Mouse (Mus musculus) midbrain, embryonic 13.5 days (tissue): Measurements from ENCODE around the gene Prpf3. TPM values are rescaled to one million over a fixed set of nuclear protein-coding genes. Genes with fewer than 3 reads are reported as not detected.
"Not testable (repeated sequence)": the region's sequence is repeated elsewhere in the genome, so short reads cannot be mapped to it uniquely, and the experiment has no call there.

Experiments
- ATAC-seq: fragments of 200-750 bp; cut with Nextera tagmentation; 2 replicates; pipeline ENCODE4 v1.8.0; 2017; ENCODE audit warnings: mild to moderate bottlenecking, moderate TSS enrichment, moderate library complexity
- H3K27ac ChIP-seq: fragments of 300-500 bp; sonication (generic); 2 replicates; pipeline ENCODE4 v1.5.1; 2015; ENCODE audit warnings: inconsistent platforms, mild to moderate bottlenecking, moderate library complexity
- H3K27me3 ChIP-seq: fragments of 300-500 bp; sonication (generic); 2 replicates; pipeline ENCODE4 v1.6.1; 2015; ENCODE audit warnings: mild to moderate bottlenecking, inconsistent platforms
- H3K36me3 ChIP-seq: fragments of 300-500 bp; sonication (generic); 2 replicates; pipeline ENCODE4 v1.6.1; 2015; ENCODE audit warnings: mild to moderate bottlenecking, inconsistent platforms
- H3K4me1 ChIP-seq: fragments of 300-500 bp; sonication (generic); replicated peaks from 2 replicates; pipeline ENCODE4 v1.6.1; 2015; ENCODE audit warnings: inconsistent platforms
- H3K4me2 ChIP-seq: fragments of 300-500 bp; sonication (generic); replicated peaks from 2 replicates; pipeline ENCODE4 v1.6.1; 2015; ENCODE audit warnings: moderate library complexity, mild to moderate bottlenecking, inconsistent platforms
- H3K4me3 ChIP-seq: fragments of 300-500 bp; sonication (generic); replicated peaks from 2 replicates; pipeline ENCODE4 v1.5.1; 2015; ENCODE audit warnings: mild to moderate bottlenecking, inconsistent platforms
- H3K9ac ChIP-seq: fragments of 300-500 bp; sonication (generic); replicated peaks from 2 replicates; pipeline ENCODE4 v1.6.1; 2015; ENCODE audit warnings: mild to moderate bottlenecking, inconsistent platforms
- H3K9me3 ChIP-seq: fragments of 300-500 bp; sonication (generic); 2 replicates; pipeline ENCODE4 v1.6.1; 2016; ENCODE audit warnings: mild to moderate bottlenecking, inconsistent platforms
- WGBS: fragments of 180-500 bp; shearing (Covaris S2); methylation state at CpG from one replicate; pipeline ENCODE4 v1.1.7; 2015; 5-methylcytosine and 5-hydroxymethylcytosine counted together
- polyA plus RNA-seq: library from polyadenylated mRNA; unstranded; fragments of >200 nt; fragmentation: Nextera tagmentation; extraction: Ambion mirVana; gene quantifications from 2 replicates; pipeline ENCODE4 v1.2.1, GENCODE M21; 2015

Gene Prpf3
- polyA plus RNA-seq, 1 experiment from 2014 or later = 39.5 TPM

GRCm38 (mm10) chr3:95871392-95871867 is 15.7 kb upstream of the Prpf3 start, which contains the start of gene Mrps21:
TSS of gene Mrps21 (minus strand) at chr3:95871519.
- H3K27ac ChIP-seq = peak within 1 kb of the TSS; percentile 77
- H3K4me1 ChIP-seq = peaks cover 25% of the 10 kb centered on the region
- peaks cover 29% of the 10 kb centered on the region for H3K36me3 ChIP-seq
- WGBS = under 1% methylated on average over 33 of the region's 33 CpGs
- peak within 1 kb of the TSS; percentile 74 for H3K4me3 ChIP-seq
- peak; percentile 96 for ATAC-seq
- H3K4me2 ChIP-seq = peak within 1 kb of the TSS; percentile 88
- no peaks in the 10 kb centered on the region for H3K27me3 ChIP-seq
- peak within 1 kb of the TSS; percentile 80 for H3K9ac ChIP-seq
- no peaks in the 10 kb centered on the region for H3K9me3 ChIP-seq

- H3K27me3 ChIP-seq = no peaks in the 10 kb centered on the region
- peak overlapping the region; percentile 80 for H3K9ac ChIP-seq
- no peaks in the 10 kb centered on the region for H3K9me3 ChIP-seq
- H3K36me3 ChIP-seq = peaks cover 29% of the 10 kb centered on the region
- peak overlapping the region; percentile 77 for H3K27ac ChIP-seq
- ATAC-seq = peak; percentile 67
- peaks cover 25% of the 10 kb centered on the region for H3K4me1 ChIP-seq
- WGBS = 9% methylated on average over 15 of the region's 15 CpGs
- peak overlapping the region; percentile 88 for H3K4me2 ChIP-seq
- peak overlapping the region; percentile 74 for H3K4me3 ChIP-seq
Observed at GRCm38 (mm10) chr3:95870976-95871375, 15.3 kb upstream of the Prpf3 start.

- Histone ChIP-seq H3K4me1 (peaks cover 21% of the 10 kb centered on the region), H3K9ac (no peak overlapping the region), H3K36me3 (peaks cover 56% of the 10 kb centered on the region), H3K27ac (no peak overlapping the region), H3K27me3 (no peaks in the 10 kb centered on the region), H3K4me2 (no peak overlapping the region), H3K4me3 (no peak overlapping the region), H3K9me3 (no peaks in the 10 kb centered on the region)
- ATAC-seq = no peak
- WGBS = 95% methylated on average over 2 of the region's 2 CpGs
Observed at GRCm38 (mm10) chr3:95867408-95867807, 11.7 kb upstream of the Prpf3 start.

GRCm38 (mm10) chr3:95866071-95866470 is 10.4 kb upstream of the Prpf3 start:
- Histone ChIP-seq H3K9ac (no peak overlapping the region), H3K4me2 (no peak overlapping the region), H3K4me1 (peaks cover 15% of the 10 kb centered on the region), H3K4me3 (no peak overlapping the region), H3K9me3 (no peaks in the 10 kb centered on the region), H3K36me3 (peaks cover 62% of the 10 kb centered on the region), H3K27me3 (no peaks in the 10 kb centered on the region), H3K27ac (no peak overlapping the region)
- ATAC-seq = no peak
- WGBS = 92% methylated on average over 5 of the region's 5 CpGs

- H3K9me3 ChIP-seq = no peaks in the 10 kb centered on the region
- H3K27ac ChIP-seq = no peak overlapping the region
- H3K27me3 ChIP-seq = no peaks in the 10 kb centered on the region
- H3K36me3 ChIP-seq = peaks cover 62% of the 10 kb centered on the region
- 91% methylated on average over 20 of the region's 20 CpGs for WGBS
- no peak overlapping the region for H3K4me2 ChIP-seq
- no peak overlapping the region for H3K4me3 ChIP-seq
- H3K9ac ChIP-seq = no peak overlapping the region
- peaks cover 10% of the 10 kb centered on the region for H3K4me1 ChIP-seq
- no peak for ATAC-seq
Observed at GRCm38 (mm10) chr3:95865571-95865970, 9.9 kb upstream of the Prpf3 start.

GRCm38 (mm10) chr3:95865050-95865449 is 9.4 kb upstream of the Prpf3 start:
- no peaks in the 10 kb centered on the region for H3K9me3 ChIP-seq

GRCm38 (mm10) chr3:95863578-95863977 is 7.9 kb upstream of the Prpf3 start:
- H3K9ac ChIP-seq = no peak overlapping the region
- no peaks in the 10 kb centered on the region for H3K4me1 ChIP-seq
- no peak overlapping the region for H3K4me3 ChIP-seq
- WGBS = 87% methylated on average over 7 of the region's 7 CpGs
- ATAC-seq = no peak
- H3K27ac ChIP-seq = no peak overlapping the region
- H3K27me3 ChIP-seq = no peaks in the 10 kb centered on the region
- peaks cover 47% of the 10 kb centered on the region for H3K36me3 ChIP-seq
- H3K9me3 ChIP-seq = no peaks in the 10 kb centered on the region
- no peak overlapping the region for H3K4me2 ChIP-seq

More at GRCm38 (mm10) chr3:95865050-95865449, 9.4 kb upstream of the Prpf3 start:
- Histone ChIP-seq H3K4me1 (peaks cover 5% of the 10 kb centered on the region), H3K4me2 (no peak overlapping the region), H3K27ac (no peak overlapping the region), H3K27me3 (no peaks in the 10 kb centered on the region), H3K36me3 (peaks cover 60% of the 10 kb centered on the region), H3K9ac (no peak overlapping the region), H3K4me3 (no peak overlapping the region)
- whole genome bisulfite sequencing = 95% methylated on average over 5 of the region's 5 CpGs
- no peak for ATAC-seq

- Histone ChIP-seq H3K27me3 (no peaks in the 10 kb centered on the region), H3K27ac (no peak overlapping the region), H3K4me3 (no peak overlapping the region), H3K4me2 (no peak overlapping the region), H3K4me1 (no peaks in the 10 kb centered on the region), H3K9me3 (no peaks in the 10 kb centered on the region), H3K9ac (no peak overlapping the region), H3K36me3 (peaks cover 35% of the 10 kb centered on the region)
- peak; percentile 66; the same call in 1 of the 2 replicates for ATAC-seq
- 33% methylated on average over 2 of the region's 2 CpGs for WGBS
Observed at GRCm38 (mm10) chr3:95861796-95862195, 6.1 kb upstream of the Prpf3 start.

- WGBS = 78% methylated on average over 10 of the region's 10 CpGs
Observed at GRCm38 (mm10) chr3:95861216-95861615, 5.5 kb upstream of the Prpf3 start.

GRCm38 (mm10) chr3:95860323-95860722 is 4.6 kb upstream of the Prpf3 start:
- no peaks in the 10 kb centered on the region for H3K9me3 ChIP-seq
- no peak for ATAC-seq
- H3K27me3 ChIP-seq = no peaks in the 10 kb centered on the region
- H3K27ac ChIP-seq = no peak overlapping the region
- peaks cover 28% of the 10 kb centered on the region for H3K36me3 ChIP-seq
- H3K4me1 ChIP-seq = no peaks in the 10 kb centered on the region; the same call in 1 of the 2 replicates
- no peak overlapping the region for H3K4me2 ChIP-seq
- no peak overlapping the region for H3K4me3 ChIP-seq
- no peak overlapping the region for H3K9ac ChIP-seq
- WGBS = 90% methylated on average over 3 of the region's 3 CpGs

More at GRCm38 (mm10) chr3:95861216-95861615, 5.5 kb upstream of the Prpf3 start:
- no peaks in the 10 kb centered on the region for H3K27me3 ChIP-seq
- H3K36me3 ChIP-seq = peaks cover 33% of the 10 kb centered on the region
- H3K4me3 ChIP-seq = no peak overlapping the region
- no peaks in the 10 kb centered on the region; the same call in 1 of the 2 replicates for H3K4me1 ChIP-seq
- no peak overlapping the region for H3K4me2 ChIP-seq
- no peak overlapping the region for H3K27ac ChIP-seq
- H3K9ac ChIP-seq = no peak overlapping the region
- no peak for ATAC-seq
- H3K9me3 ChIP-seq = no peaks in the 10 kb centered on the region

GRCm38 (mm10) chr3:95858278-95858677 is 2.6 kb upstream of the Prpf3 start:
- H3K9ac ChIP-seq, H3K27ac ChIP-seq, H3K4me2 ChIP-seq, H3K4me1 ChIP-seq, ATAC-seq, H3K4me3 ChIP-seq, H3K27me3 ChIP-seq, H3K9me3 ChIP-seq: not testable (repeated sequence)
- 84% methylated on average over 3 of the region's 3 CpGs for WGBS
- H3K36me3 ChIP-seq = peaks cover 15% of the 10 kb centered on the region

- H3K9me3 ChIP-seq = not testable (repeated sequence)
Observed at GRCm38 (mm10) chr3:95857050-95857449, 1.4 kb upstream of the Prpf3 start.

GRCm38 (mm10) chr3:95856115-95856514 is 430 bp upstream of the Prpf3 start:
- Histone ChIP-seq H3K4me1 (peaks cover 9% of the 10 kb centered on the region), H3K4me3 (peak overlapping the region; percentile 93), H3K36me3 (peaks cover 21% of the 10 kb centered on the region), H3K27ac (peak overlapping the region; percentile 56), H3K9me3 (no peaks in the 10 kb centered on the region), H3K27me3 (no peaks in the 10 kb centered on the region), H3K4me2 (peak overlapping the region; percentile 87), H3K9ac (peak overlapping the region; percentile 81)
- 26% methylated on average over 7 of the region's 7 CpGs for WGBS
- no peak for ATAC-seq

More at GRCm38 (mm10) chr3:95857050-95857449, 1.4 kb upstream of the Prpf3 start:
- 95% methylated on average over 1 of the region's 1 CpGs for WGBS
- H3K36me3 ChIP-seq = peaks cover 19% of the 10 kb centered on the region
- not testable (repeated sequence) for H3K4me3 ChIP-seq, H3K4me2 ChIP-seq, H3K27ac ChIP-seq, ATAC-seq, H3K4me1 ChIP-seq, H3K27me3 ChIP-seq, H3K9ac ChIP-seq
